9 mouse cellular contexts compared by ENCODE assay signal in the genomic region with DNA sequence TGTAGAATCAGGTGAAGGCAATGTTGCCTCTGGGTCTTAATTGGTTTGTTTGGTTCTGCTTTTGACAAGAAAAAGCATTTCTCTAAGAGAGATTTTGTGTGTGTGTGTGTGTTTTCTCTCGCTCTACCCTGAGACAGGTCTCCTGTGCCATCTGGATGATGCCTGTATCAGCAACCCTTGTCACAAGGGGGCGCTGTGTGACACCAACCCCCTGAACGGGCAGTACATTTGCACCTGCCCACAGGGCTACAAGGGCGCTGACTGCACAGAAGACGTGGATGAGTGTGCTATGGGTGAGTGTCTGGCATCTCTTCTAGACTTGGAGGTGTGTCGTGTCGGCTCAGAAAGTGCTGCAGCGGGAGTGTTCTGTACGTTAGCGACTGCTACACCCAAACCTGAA.
DNase-seq lines count a peak whose midpoint lies in the region; ATAC-seq and TF ChIP-seq lines count a peak whose summit lies in the region.
"Had no signal": no experiment of that assay in that cellular context is flagged by ENCODE, and none has a peak within 500 bp of the region (broad histone marks: within the 10 kb centered on the region; RNA-seq: fewer than 3 reads in every experiment).

No protein-coding gene starts in this region.

- peaks cover 9% of the 10 kb centered on the region; the same call in 1 of the 2 replicates for H3K9me3 ChIP-seq in hindbrain, embryonic 12.5 days (replicated peaks)

- WGBS in cerebellum, adult 2 months: 85% methylated on average over 10 of the region's 10 CpGs
- WGBS in bone marrow, adult 2 months: 81% methylated on average over 10 of the region's 10 CpGs
- WGBS in hindbrain, embryonic 12.5 days: 87% methylated on average over 10 of the region's 10 CpGs

- peak; percentile 35; the same call in 1 of the 2 replicates for TF ChIP-seq CTCF in cerebellum, adult 2 months (IDR thresholded peaks at IDR 0.05; ENCODE audit: borderline replicate concordance, insufficient read depth, low read depth, low read length)
- TF ChIP-seq CTCF in bone marrow, adult 2 months (IDR thresholded peaks at IDR 0.05; ENCODE audit: control insufficient read depth, insufficient read depth, low read length): peak; percentile 80

- H3K9ac ChIP-seq in hindbrain, embryonic 12.5 days: no peak overlapping the region
- H3K9ac ChIP-seq: neural tube, embryonic 12.5 days had no signal

- DNase-seq in cerebellum, adult 2 months: no peak
- DNase-seq in cerebellum, adult 8-10 months: no peak
- DNase-seq in 3T3-L1 (ENCODE audit: low read depth, low spot score): peak; percentile 21
- peak; percentile 41 for DNase-seq in lung, postnatal 14 days
- no peak for DNase-seq in embryo, embryonic 9.5 days (ENCODE audit: extremely low spot score)
- no peak for DNase-seq in embryo, embryonic 10 days (ENCODE audit: low spot score)

- no peak overlapping the region for H3K4me2 ChIP-seq in hindbrain, embryonic 12.5 days (replicated peaks)
- H3K4me2 ChIP-seq: neural tube, embryonic 12.5 days had no signal

- no peaks in the 10 kb centered on the region for H3K27me3 ChIP-seq in cerebellum, adult 2 months (ENCODE audit: control insufficient read depth, insufficient read depth, low read length)
- H3K27me3 ChIP-seq in hindbrain, embryonic 12.5 days: peaks cover 3% of the 10 kb centered on the region; the same call in 1 of the 2 replicates
- H3K27me3 ChIP-seq: neural tube, embryonic 12.5 days had no signal

- no peak overlapping the region for H3K27ac ChIP-seq in cerebellum, adult 2 months (ENCODE audit: insufficient read depth, low read length)
- no peak overlapping the region for H3K27ac ChIP-seq in bone marrow, adult 2 months (ENCODE audit: control insufficient read depth, insufficient read depth, low read depth, low read length, poor library complexity)
- H3K27ac ChIP-seq in hindbrain, embryonic 12.5 days: no peak overlapping the region
- H3K27ac ChIP-seq: neural tube, embryonic 12.5 days had no signal

- H3K4me3 ChIP-seq in cerebellum, adult 2 months (replicated peaks; ENCODE audit: insufficient read depth, low read depth, low read length): no peak overlapping the region
- no peak overlapping the region for H3K4me3 ChIP-seq in bone marrow, adult 2 months (replicated peaks; ENCODE audit: control insufficient read depth, low read depth, low read length)
- H3K4me3 ChIP-seq in hindbrain, embryonic 12.5 days: no peak overlapping the region
- H3K4me3 ChIP-seq: neural tube, embryonic 12.5 days had no signal

- TF ChIP-seq POLR2A in cerebellum, adult 2 months (IDR thresholded peaks at IDR 0.05; ENCODE audit: borderline replicate concordance, insufficient read depth, low read length): no peak
- no peak for TF ChIP-seq POLR2A in bone marrow, adult 2 months (IDR thresholded peaks at IDR 0.05; ENCODE audit: borderline replicate concordance, control insufficient read depth, low read depth, low read length)

- peaks cover 46% of the 10 kb centered on the region for H3K36me3 ChIP-seq in hindbrain, embryonic 12.5 days

- peaks cover 2% of the 10 kb centered on the region; the same call in 1 of the 2 replicates for H3K4me1 ChIP-seq in cerebellum, adult 2 months (ENCODE audit: control insufficient read depth, insufficient read depth, low read length)
- H3K4me1 ChIP-seq in bone marrow, adult 2 months (ENCODE audit: control insufficient read depth, insufficient read depth, low read length): no peaks in the 10 kb centered on the region
- peaks cover 18% of the 10 kb centered on the region for H3K4me1 ChIP-seq in hindbrain, embryonic 12.5 days

- no peak for ATAC-seq in hindbrain, embryonic 12.5 days (ENCODE audit: low FRiP score)

Comparison
In these comparisons a context has a peak if more than half of its experiments do, and no peak if none do; other contexts are left out.
1. DNase-seq: peak in 3T3-L1 (single experiment) and lung, postnatal 14 days (single experiment); none in cerebellum, adult 2 months (0 of 2), cerebellum, adult 8-10 months (single experiment), embryo, embryonic 9.5 days (single experiment) and embryo, embryonic 10 days (single experiment).